Mouse (Mus musculus) heart, postnatal 0 days (tissue): ENCODE measurements at regions not wholly inside any gene's neighbourhood (a gene's known extent, or its start where the extent isn't known, plus 50 kb on each side); places are given as distances from the start of the nearest gene placed in this dataset.

ENCODE experiments used
- CTCF ChIP-seq: IDR thresholded peaks from 2 replicates; pipeline ENCODE4 v1.5.1; 2016; ENCODE audit warnings: antibody characterized with exemption, control low read depth, low read depth
- EP300 ChIP-seq: IDR thresholded peaks from 2 replicates; pipeline ENCODE4 v1.6.1; 2016; ENCODE audit warnings: antibody characterized with exemption, low read depth

GRCm38 (mm10) chr10:51792030-51792429 is 114.5 kb downstream of the Rfx6 start:
- no peak for TF ChIP-seq EP300
- TF ChIP-seq CTCF = peak; percentile 40; the same call in 1 of the 2 replicates
